Mouse (Mus musculus) small intestine, adult 2 months (tissue): ENCODE measurements around the gene Wwox.

Source experiments
- CTCF ChIP-seq: fragments of 200-500 bp; IDR thresholded peaks from 2 replicates; pipeline ENCODE4 v1.5.1; 2012; ENCODE audit warnings: low read depth, mild to moderate bottlenecking, control low read depth, inconsistent platforms, low read length, moderate library complexity, mixed read lengths; ENCODE audit not compliant: insufficient replicate concordance, insufficient read length; ENCODE audit errors: extremely low read depth
- POLR2A ChIP-seq: fragments of 200-500 bp; IDR thresholded peaks from 2 replicates; pipeline ENCODE4 v1.6.1; 2012; ENCODE audit warnings: low read depth, mild to moderate bottlenecking, control low read depth, inconsistent platforms, low read length, moderate library complexity

GRCm38 (mm10) chr8:115078296-115078695 lies 638.8 kb downstream of the Wwox start:
- no peak for TF ChIP-seq CTCF
- TF ChIP-seq POLR2A: no peak
